Mouse (Mus musculus) cerebellum, adult 11 months (tissue): Measurements from ENCODE around the gene Gm44502.

Experiments used
- DNase-seq: peaks from one replicate; pipeline ENCODE4 v3.0.0; 2022

The Gm44502 gene

DNA sequence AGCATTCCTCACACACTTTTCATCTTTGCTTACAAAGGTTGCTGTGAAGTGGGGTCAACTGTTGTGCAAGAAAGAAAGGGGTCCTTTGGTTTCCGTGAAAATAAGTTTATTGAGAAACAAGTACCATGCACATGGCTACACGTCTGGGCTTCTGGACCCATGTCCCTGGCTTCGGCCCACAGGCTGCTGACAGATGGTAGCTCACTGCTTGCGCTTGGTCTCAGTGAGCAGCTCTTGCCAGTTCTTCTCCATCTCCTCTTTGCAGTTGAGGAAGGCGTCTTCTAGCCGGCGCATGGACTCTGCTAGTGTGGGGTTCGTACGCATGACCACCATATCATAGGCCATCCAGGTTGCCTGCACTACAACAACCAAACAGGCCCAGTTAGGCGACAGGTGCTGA is 39.4 kb downstream of the Gm44502 start:
- DNase-seq, result no peak

DNA sequence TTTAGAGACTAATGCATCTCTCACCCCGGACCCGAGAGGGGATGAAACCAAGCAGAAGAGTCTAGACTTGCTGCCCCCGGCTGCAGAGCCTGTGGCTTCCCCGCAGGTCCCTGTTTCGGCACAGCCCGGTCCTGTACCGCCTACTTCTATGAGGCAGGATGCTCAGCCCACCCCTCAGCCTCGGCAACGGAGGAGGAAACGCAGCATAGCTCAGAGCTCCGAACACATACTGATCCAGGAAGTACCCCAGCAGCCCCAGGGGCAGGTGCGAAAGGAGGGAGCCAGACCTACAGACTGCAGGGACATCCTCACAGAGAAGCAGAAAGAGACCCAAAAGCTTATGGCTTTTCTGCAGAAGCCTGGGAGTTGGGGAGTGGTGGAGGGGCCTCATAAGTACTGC is 42.4 kb downstream of the Gm44502 start:
- no peak for DNase-seq

DNA sequence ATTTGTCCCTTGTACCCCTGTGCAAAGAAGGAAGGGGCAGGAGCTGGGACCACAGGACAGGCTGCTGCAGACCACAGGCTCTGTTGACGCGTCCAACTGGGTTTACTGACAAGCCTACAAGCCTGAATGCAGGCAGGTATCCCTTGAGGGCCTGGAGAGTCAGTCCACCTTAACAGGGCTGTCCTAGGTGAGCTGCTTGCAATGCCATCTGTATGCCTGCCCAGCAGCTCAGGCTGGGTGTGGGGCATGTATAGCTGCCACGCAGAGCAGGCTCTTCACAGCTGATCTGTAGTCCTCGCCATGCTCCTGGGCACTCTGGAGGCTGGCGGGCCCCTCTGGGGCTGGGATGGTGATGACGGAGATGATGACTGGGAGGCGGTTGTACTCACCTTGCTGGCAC is 44.9 kb downstream of the Gm44502 start, which contains the start of gene Klhdc7b:
TSS of gene Klhdc7b (plus strand) at position 301 of the 400 bp plus-strand sequence.
- DNase-seq, result no peak

DNA sequence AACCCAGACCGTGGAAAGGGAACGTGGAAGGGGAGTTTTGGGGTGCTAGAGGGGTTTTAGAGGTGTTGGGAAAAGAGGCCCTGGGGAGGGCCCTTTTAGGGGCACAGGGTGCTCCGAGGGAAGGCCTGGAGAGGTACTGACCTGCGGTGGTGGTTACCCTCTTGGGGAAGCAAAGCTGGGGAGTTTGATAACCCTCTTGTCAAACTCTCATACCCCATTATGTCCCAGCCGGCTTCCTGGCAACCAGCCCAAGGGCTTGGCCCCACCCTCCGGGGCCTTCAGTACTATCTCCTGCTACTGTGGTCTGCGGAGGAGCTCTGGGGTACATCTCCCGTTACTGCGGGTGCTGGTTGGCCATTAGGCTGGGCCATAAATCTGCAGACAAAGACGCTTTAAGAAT is 50.1 kb downstream of the Gm44502 start:
- peak; percentile 65 for DNase-seq

DNA sequence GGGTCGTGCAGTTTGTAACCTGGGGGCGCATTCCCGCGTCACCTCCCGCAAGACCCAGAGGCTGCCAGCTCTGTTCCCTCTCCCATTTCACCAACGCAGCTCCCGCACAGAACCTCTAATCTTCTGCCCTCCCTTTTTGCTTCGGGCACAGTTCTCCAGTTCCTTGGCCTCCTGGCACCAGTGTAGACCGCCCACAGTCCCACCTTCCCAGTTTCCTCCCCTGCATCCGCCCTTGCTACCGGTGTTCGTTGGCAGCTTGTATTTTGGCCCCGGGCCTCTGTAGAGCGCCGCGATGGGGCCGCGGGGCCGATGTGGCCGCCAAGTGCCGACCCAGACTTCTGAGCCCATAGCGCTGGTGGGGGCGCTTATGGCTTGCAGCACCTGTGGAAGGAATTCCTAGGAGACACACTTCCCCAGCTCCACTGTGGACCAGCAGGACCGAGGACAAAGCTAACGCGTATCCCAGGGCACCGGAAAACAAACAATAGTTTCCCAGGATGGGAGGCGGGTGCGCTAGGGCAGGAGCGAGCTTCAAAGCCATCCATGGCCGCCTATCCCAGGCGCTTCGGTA is 50.6 kb downstream of the Gm44502 start, which contains the start of gene Odf3b:
TSS of gene Odf3b (minus strand) at position 452 of the 571 bp plus-strand sequence.
- peak; percentile 83 for DNase-seq

DNA sequence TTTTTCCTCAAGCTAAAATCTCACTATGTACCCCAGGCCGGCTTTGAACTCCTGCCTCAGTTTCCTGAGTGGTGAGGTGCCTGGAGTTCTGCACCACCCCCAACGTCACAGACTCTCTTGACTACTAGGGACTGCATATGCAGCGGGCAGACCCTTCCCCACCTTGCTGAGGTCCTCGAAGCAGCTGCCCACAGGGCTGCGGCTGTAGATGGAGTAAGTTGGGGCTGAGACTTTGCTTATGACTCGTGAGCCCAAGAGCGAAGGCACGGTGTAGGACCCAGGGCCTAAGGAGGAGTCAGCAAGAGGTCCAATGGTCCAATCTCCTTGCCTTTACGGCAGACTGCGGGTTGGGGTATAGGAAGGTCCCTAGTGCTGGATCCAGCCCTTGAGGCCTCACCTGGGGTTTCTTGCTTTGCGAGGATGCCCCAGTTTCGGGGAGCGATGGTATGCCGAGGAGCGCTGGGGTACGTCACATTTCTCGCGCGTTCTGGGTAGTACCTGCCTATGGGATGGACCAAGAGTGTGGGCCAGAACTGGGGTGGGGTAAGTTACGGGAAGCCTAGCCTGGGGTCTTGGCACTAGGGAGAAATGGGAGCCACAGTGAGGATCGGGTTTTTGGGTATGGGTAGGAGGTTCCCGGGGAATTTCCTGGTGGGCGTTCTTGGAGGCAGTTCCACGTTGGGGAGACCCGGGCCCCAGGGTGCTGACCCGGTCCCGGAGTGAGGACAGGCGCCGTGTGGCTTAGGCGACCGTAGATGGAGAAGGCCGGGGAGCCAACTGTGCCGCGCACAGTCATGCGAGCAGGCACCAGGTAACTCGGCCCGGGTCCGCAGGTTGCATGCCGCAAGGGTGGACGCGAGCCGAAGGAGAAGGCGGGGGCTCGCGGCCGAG is 51.3 kb downstream of the Gm44502 start:
- DNase-seq, result peak; percentile 57

DNA sequence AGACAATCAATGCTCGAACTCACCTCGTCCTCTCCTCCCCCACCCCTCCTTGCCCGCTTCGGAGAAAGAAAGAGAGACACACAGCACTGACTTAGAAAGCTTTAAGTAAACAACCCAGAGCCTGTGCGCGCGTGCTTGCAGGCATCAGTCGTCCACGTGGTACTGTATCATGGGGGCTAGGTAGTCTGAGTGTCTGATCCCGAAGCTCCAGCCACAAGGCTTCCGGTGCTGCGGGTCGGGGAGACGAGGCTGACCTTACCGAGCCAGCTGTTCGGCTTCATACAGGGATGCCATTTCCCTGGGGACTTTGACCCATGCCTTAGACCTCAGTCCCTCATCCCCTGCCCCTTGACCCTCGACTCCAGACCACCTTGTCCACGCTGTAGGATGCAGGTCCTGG is 52.1 kb downstream of the Gm44502 start:
- no peak for DNase-seq

DNA sequence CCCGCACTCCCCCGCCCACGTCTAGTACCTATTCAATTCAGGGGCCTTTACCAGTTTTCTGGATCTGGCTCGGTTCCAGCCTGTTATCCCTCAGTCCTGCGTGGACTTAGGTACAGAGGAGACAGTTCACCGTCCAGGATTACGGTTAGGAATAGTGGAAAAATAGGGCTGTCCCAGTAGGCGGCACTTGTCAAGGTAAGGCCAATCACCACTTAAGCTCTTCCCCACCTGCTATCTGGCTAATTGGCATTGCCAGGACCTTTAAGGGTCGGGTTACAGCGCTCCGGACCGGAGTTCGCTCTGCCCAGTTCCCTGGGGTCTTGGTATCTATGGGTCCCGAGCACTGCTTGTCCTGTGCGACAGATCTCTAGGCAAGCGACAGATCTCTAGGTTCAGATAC is 52.5 kb downstream of the Gm44502 start, which contains the start of gene Tymp:
TSS of gene Tymp (minus strand) at position 83 of the 400 bp plus-strand sequence.
- DNase-seq, result no peak

DNA sequence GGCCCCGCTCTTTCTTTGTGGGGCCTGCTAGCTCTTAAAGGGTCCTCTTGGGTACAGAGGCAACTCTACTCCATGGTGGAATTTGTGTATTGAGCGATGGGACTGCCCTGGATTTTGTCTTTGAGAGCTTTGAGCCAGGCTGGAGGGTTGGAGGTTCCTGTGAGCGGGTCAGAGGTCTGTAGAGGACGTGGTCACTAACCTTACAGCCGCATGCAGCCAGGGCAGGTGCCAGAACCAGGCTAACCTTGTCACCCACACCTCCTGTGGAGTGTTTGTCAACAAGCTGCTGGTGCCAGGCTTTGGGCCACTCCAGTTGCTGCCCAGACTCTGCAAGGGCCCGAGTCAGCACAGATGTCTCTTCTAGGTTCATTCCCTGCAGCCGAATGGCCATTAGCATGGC is 53.5 kb downstream of the Gm44502 start:
- DNase-seq, result no peak

DNA sequence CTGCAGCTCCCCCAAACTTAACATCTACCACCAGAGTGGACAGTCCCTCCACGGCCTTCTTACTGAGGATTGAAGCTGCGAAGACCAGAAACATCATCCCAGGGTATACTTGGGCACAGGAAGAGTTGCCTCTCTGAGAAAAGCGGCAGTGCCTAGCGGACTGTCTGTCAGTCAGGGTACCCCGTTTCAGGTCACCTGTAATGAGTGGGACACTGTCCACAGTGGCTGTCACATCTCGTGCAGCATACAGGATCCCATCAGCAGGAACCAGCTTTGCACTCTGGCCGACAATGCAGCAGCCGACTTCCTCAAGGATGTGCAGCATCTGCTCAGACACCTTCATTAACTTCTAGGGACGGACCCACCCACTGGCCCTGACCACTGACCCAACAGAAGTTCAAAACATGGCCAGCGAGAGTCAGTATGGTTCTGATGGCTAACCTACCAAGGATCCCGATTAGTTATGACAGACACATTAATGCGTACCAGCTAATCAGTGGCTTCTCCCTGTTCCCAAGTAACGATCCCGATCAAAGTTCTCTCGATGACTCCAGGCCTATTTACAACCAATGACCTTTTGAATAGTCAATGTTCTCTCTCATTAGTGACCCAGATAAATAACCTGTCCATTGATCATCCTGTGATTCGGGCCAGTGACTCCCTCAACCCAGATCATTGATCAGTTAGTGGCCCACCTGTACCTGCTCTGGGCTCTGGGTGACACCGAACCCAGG is 54.5 kb downstream of the Gm44502 start:
- no peak for DNase-seq

DNA sequence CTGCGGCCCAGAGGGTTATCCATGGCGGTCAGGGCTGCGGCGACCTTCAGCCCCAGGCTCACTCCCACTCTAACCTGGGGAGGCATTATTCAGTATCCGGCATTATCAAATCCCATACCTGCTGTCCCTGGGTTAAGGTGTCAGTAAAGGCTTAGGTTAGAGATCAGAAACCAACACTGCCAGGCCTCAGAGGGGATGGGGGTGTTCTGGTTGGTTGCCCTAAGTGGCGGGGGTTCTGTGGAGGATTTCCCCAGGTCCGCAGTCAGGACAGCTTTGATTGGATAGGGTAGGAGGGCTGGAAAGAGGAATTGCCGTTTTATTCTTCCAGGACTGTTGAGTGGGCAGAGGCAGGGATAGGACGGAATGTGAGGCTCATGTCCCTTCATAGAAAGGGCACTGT is 55.2 kb downstream of the Gm44502 start:
- DNase-seq, result no peak

DNA sequence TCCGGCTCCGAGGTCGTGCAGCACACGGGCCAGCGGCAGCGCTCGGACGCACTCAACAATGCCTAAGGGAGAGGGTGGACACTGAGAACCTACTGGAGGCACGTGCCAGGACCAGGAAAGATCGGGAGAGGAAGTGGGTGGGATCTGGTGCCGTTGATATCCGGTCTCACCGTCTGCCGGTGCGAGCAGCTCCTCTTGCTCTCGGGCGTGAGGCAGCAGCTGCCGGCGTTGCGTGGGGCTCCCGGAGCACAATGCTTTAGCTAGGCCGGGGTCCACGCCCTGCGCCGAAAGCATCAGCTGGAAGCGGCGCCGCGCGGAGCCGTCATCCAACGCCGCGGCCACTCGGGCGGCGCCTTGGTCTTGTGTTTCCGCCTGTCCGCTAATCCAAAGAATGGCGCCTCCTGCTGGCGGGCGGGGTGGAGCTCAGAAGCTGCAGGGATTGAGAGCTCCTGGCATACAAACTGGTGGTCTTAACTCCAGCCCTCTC is 55.7 kb downstream of the Gm44502 start, which contains the start of gene Sco2:
TSS of gene Sco2 (minus strand) at position 85 of the 487 bp plus-strand sequence.
- DNase-seq, result peak; percentile 91

DNA sequence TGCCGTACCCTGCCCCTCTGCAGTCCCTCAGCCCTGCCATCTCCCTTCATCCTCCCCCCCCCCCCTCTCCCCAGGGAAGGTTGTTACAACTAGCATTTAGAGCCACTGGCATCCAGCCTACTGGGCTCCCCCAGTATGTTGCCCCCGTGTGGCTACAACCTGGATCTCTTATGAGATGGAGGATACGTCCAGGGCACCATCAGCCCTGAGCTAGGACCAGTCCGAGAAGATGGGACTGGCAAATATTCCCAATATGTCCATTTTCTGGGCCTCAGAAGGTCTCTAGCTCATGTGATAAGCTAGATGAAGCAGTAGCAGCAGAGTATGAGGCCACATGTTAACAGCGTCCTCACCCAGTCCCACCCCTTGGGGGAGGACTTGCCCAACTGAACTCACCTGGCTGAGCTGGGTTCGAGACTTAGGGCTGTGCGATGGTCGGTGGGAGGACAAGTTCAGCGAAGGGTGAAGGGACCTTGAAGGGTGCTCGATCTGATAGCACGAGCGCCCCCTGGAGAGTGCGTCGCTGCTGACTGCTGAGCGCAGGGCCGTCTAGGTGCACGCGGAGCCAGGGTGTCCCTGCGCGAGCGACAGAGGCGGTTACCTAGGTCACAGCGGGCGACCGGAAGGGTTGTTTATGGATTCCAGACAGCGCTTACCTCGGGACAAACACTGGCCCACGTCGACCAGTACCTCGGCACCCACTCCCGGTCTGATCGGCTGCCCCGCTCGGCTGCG is 56.3 kb downstream of the Gm44502 start:
- DNase-seq, result peak; percentile 80

DNA sequence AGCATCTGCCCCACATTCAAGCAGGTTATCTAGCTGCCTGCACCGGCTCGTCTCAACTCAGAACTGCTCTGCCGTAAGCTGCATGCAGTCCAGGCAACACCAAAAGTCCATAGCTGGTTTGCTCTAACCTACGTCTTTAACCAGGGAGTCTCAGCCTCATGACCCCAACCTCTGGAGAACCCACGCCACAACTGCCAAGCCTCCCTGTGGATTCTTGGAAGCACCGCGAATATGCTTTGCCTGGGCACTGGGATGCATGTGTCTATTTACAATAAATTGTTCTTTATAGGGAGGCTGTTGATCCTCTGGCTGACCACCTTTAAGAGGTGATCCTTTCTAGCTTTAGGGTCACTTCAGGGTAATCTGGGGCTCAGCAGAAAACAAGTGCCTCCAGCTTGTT is 57.0 kb downstream of the Gm44502 start:
- no peak for DNase-seq

DNA sequence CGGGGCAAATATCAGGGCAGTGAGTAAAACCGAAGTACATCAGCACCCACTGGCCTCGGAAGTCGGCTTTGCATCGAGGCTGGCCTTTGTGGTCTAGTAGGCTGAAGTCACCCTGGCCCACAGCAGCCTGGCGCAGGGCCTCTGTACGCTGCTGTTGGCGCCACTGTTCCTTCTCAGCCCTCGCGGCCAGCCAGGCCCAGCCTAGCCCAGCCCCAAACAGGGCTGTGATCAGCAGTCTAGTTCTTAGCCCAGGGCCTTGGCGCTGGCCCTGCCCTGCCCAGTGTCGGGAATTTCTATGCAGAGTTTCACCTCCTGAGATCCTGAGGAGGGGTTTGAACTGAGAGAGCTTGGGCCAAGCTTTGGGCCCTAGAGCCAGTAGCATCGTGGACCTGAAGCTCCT is 57.4 kb downstream of the Gm44502 start:
- DNase-seq, result no peak
